Mouse (Mus musculus): Measurements from ENCODE around the gene Lsamp. TPM values are rescaled to one million over a fixed set of nuclear protein-coding genes. Genes with fewer than 3 reads are reported as not detected.

Lsamp gene
- polyA plus RNA-seq, 1 experiment from 2014 or later = 4.0 TPM

GRCm38 (mm10) chr16:40075556-40075955 lies 91.4 kb downstream of the Lsamp start:
- no peak overlapping the region for H3K4me3 ChIP-seq (replicated peaks)
- WGBS = 57% methylated on average over 2 of the region's 2 CpGs
- no peaks in the 10 kb centered on the region for H3K36me3 ChIP-seq
- H3K4me2 ChIP-seq (replicated peaks) = no peak overlapping the region
- no peaks in the 10 kb centered on the region for H3K27me3 ChIP-seq (replicated peaks)
- no peak overlapping the region for H3K27ac ChIP-seq
- no peak overlapping the region for H3K9ac ChIP-seq
- no peak for ATAC-seq
- no peaks in the 10 kb centered on the region for H3K4me1 ChIP-seq (replicated peaks)
- H3K9me3 ChIP-seq = no peaks in the 10 kb centered on the region

DNA sequence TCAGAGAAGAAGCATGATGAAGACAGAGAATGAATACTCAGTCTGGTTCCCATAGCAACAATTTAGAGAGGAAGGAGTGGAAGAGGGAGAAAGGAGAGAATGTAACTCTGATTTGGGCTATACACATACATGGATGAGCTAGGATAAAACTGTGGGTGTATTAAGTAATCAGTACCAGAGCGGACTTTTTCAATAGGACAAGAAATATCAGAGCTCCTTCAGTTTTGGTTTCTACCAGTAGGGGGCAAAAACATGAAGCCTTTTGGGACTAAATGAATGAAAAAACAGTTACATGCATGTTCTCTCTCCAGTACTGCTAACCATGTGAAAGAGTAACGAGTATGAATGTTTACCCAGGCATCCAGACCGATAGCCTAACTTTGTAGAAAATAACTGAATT lies 96.1 kb downstream of the Lsamp start:
- H3K27me3 ChIP-seq (replicated peaks) = no peaks in the 10 kb centered on the region

GRCm38 (mm10) chr16:40104329-40104728 lies 120.2 kb downstream of the Lsamp start:
- H3K9me3 ChIP-seq = no peaks in the 10 kb centered on the region
- H3K27ac ChIP-seq = no peak overlapping the region
- H3K9ac ChIP-seq = no peak overlapping the region
- 62% methylated on average over 4 of the region's 4 CpGs for WGBS
- no peaks in the 10 kb centered on the region for H3K4me1 ChIP-seq (replicated peaks)
- no peak for ATAC-seq
- no peaks in the 10 kb centered on the region for H3K27me3 ChIP-seq (replicated peaks)
- H3K4me2 ChIP-seq (replicated peaks) = no peak overlapping the region
- no peak overlapping the region for H3K4me3 ChIP-seq (replicated peaks)
- no peaks in the 10 kb centered on the region for H3K36me3 ChIP-seq

More for the DNA sequence above, 96.1 kb downstream of the Lsamp start:
- 79% methylated on average over 3 of the region's 3 CpGs for WGBS
- Histone ChIP-seq H3K27ac (no peak overlapping the region), H3K9me3 (no peaks in the 10 kb centered on the region), H3K9ac (no peak overlapping the region), H3K4me3 (replicated peaks) (no peak overlapping the region), H3K4me1 (replicated peaks) (no peaks in the 10 kb centered on the region), H3K36me3 (no peaks in the 10 kb centered on the region), H3K4me2 (replicated peaks) (no peak overlapping the region)
- no peak for ATAC-seq

- H3K27me3 ChIP-seq (replicated peaks) = no peaks in the 10 kb centered on the region
- H3K9ac ChIP-seq = no peak overlapping the region
- ATAC-seq = no peak
- no peak overlapping the region for H3K27ac ChIP-seq
- H3K4me2 ChIP-seq (replicated peaks) = no peak overlapping the region
- WGBS = 63% methylated on average over 1 of the region's 1 CpGs
- no peaks in the 10 kb centered on the region for H3K4me1 ChIP-seq (replicated peaks)
- no peaks in the 10 kb centered on the region for H3K9me3 ChIP-seq
- no peak overlapping the region for H3K4me3 ChIP-seq (replicated peaks)
- H3K36me3 ChIP-seq = no peaks in the 10 kb centered on the region
These were observed 198.8 kb downstream of the Lsamp start for GRCm38 (mm10) chr16:40182918-40183317.

DNA sequence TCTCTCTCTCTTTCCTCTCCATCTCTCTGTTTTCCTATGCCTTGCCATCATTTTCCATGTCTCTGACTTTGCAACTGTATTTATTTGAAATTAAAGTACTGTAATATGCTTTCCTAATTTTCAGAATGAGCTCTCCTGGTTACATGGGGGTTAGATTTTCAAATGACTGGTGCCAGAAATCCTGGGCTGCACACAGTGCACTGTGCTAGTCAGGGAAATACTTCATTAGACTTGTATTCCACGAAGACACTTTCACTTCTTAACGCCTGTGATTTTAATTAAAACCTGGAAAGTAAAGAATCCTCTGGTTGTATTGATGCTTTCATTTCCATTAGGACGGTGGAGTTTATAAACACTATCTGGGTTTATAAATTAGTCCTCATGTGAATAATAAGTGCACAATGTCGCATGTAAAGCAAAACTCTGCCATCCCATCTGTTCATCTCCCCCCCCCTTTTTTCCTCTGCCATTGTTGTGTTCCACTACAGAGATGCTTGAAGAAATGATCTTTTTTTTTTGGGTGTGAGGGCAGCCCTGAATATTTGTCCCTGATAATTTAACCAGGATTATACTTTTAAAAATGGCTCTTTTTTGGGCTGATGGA lies 203.9 kb downstream of the Lsamp start:
- ATAC-seq = no peak
- no peaks in the 10 kb centered on the region for H3K36me3 ChIP-seq
- H3K4me3 ChIP-seq (replicated peaks) = no peak overlapping the region
- H3K27ac ChIP-seq = no peak overlapping the region
- no peaks in the 10 kb centered on the region for H3K9me3 ChIP-seq
- H3K9ac ChIP-seq = no peak overlapping the region
- 67% methylated on average over 4 of the region's 4 CpGs for WGBS
- H3K4me2 ChIP-seq (replicated peaks) = no peak overlapping the region
- H3K4me1 ChIP-seq (replicated peaks) = no peaks in the 10 kb centered on the region
- H3K27me3 ChIP-seq (replicated peaks) = no peaks in the 10 kb centered on the region

DNA sequence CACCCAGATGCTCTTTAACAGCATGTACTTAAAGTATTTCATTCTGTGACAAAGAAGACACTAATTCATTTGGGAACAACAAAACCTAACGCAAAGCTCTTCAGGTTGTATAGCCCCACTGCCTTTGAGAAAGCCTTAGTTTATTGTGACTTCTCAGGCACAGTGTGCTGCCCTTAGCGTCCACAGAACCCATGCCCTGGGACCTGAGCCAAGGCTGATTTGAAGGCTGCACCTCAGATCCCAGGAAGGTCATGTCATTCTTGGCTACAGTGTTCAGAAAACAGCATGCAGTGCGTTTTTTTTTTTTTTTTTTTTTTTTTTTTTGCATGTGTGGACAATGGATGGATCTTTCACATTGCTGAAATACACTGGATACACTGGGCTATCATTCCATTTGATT lies 210.2 kb downstream of the Lsamp start:
- H3K9me3 ChIP-seq = no peaks in the 10 kb centered on the region
- H3K4me3 ChIP-seq (replicated peaks) = no peak overlapping the region
- ATAC-seq = no peak
- no peak overlapping the region for H3K4me2 ChIP-seq (replicated peaks)
- no peaks in the 10 kb centered on the region for H3K36me3 ChIP-seq
- H3K9ac ChIP-seq = no peak overlapping the region
- WGBS = 59% methylated on average over 3 of the region's 3 CpGs
- H3K27me3 ChIP-seq (replicated peaks) = no peaks in the 10 kb centered on the region
- H3K27ac ChIP-seq = no peak overlapping the region
- H3K4me1 ChIP-seq (replicated peaks) = no peaks in the 10 kb centered on the region

GRCm38 (mm10) chr16:40194839-40195238 lies 210.7 kb downstream of the Lsamp start:
- Histone ChIP-seq H3K4me3 (replicated peaks) (no peak overlapping the region), H3K9me3 (no peaks in the 10 kb centered on the region), H3K27ac (no peak overlapping the region), H3K4me1 (replicated peaks) (no peaks in the 10 kb centered on the region), H3K36me3 (no peaks in the 10 kb centered on the region), H3K27me3 (replicated peaks) (no peaks in the 10 kb centered on the region), H3K4me2 (replicated peaks) (no peak overlapping the region), H3K9ac (no peak overlapping the region)
- no peak for ATAC-seq
- WGBS = 58% methylated on average over 2 of the region's 2 CpGs

DNA sequence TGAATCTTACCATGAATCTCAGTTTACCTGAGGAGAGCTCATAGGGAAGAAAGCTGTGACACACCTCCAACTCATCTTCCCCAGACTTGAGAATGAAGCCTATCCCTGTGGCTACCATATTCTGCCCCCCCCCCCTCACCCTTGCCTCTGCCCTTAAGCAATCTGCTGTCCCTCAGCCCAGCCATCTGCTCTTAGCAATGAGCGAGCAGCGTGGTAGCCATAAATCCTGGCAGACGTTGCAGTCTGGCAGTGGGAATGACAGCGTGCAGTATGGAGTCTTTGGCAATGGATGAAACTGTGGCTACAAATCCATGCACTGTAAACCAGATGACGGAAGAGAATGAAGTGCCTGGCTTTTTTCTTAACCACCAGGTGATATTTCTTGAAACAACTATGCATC lies 244.5 kb downstream of the Lsamp start:
- Histone ChIP-seq H3K27me3 (replicated peaks) (no peaks in the 10 kb centered on the region), H3K4me2 (replicated peaks) (no peak overlapping the region), H3K4me3 (replicated peaks) (no peak overlapping the region), H3K27ac (no peak overlapping the region), H3K36me3 (no peaks in the 10 kb centered on the region), H3K9me3 (no peaks in the 10 kb centered on the region), H3K4me1 (replicated peaks) (no peaks in the 10 kb centered on the region), H3K9ac (no peak overlapping the region)
- 29% methylated on average over 5 of the region's 5 CpGs for WGBS
- ATAC-seq = no peak; the same call in 1 of the 2 replicates

- H3K27ac ChIP-seq = no peak overlapping the region
- no peak overlapping the region for H3K4me2 ChIP-seq (replicated peaks)
- H3K27me3 ChIP-seq (replicated peaks) = no peaks in the 10 kb centered on the region
- no peak overlapping the region for H3K4me3 ChIP-seq (replicated peaks)
- ATAC-seq = no peak
- no peaks in the 10 kb centered on the region for H3K4me1 ChIP-seq (replicated peaks)
- no peaks in the 10 kb centered on the region for H3K9me3 ChIP-seq
- H3K9ac ChIP-seq = no peak overlapping the region
- no peaks in the 10 kb centered on the region for H3K36me3 ChIP-seq
- 67% methylated on average over 2 of the region's 2 CpGs for WGBS
These were observed 248.9 kb downstream of the Lsamp start for GRCm38 (mm10) chr16:40233066-40233465.

GRCm38 (mm10) chr16:40234151-40234895 lies 250.2 kb downstream of the Lsamp start:
- Histone ChIP-seq H3K27ac (no peak overlapping the region), H3K9ac (no peak overlapping the region), H3K4me2 (replicated peaks) (no peak overlapping the region), H3K4me1 (replicated peaks) (no peaks in the 10 kb centered on the region), H3K36me3 (no peaks in the 10 kb centered on the region), H3K4me3 (replicated peaks) (no peak overlapping the region), H3K27me3 (replicated peaks) (no peaks in the 10 kb centered on the region), H3K9me3 (no peaks in the 10 kb centered on the region)
- 76% methylated on average over 13 of the region's 13 CpGs for WGBS
- ATAC-seq = no peak

DNA sequence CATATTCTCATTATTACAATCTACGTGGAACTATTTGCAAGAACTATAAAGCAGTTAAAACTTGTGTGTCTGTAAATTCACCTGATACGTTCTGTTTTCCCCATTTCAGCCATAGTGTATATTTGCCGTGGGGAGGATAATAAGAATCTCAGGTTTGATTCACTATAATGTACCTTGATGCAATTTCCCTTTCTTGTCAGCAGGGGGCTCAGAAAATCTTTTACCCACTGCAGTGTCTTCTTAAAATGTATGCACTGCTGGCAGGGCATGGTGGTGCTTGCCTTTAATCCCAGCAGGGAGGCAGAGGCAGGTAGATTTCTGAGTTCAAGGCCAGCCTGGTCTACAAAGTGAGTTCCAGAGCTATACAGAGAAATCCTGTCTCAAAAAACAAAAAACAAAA lies 287.7 kb downstream of the Lsamp start:
- Histone ChIP-seq H3K27me3 (replicated peaks) (no peaks in the 10 kb centered on the region), H3K4me1 (replicated peaks) (no peaks in the 10 kb centered on the region), H3K9me3 (no peaks in the 10 kb centered on the region), H3K4me3 (replicated peaks) (no peak overlapping the region), H3K9ac (no peak overlapping the region), H3K36me3 (no peaks in the 10 kb centered on the region), H3K27ac (no peak overlapping the region), H3K4me2 (replicated peaks) (no peak overlapping the region)
- WGBS = 77% methylated on average over 3 of the region's 3 CpGs
- ATAC-seq = no peak

DNA sequence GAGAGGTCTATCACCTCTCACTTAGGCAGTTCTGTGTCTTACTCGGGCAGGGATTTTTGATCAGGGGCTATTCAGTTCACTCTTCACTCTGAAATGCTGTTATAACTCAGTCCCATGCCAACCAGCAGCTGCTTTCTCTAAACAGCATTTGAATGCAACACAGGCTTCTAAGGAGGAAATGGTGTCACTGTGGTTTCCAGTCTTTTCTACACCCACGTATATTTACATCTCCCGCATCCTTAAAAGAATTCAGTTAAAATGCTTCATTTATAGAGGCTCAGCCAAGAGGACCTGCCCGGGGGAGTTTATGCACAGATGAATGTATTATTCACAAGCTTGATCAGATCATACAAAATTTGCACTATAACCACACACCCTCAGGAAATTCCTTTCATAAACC lies 306.0 kb downstream of the Lsamp start:
- no peak for ATAC-seq
- Histone ChIP-seq H3K4me1 (replicated peaks) (no peaks in the 10 kb centered on the region), H3K9me3 (no peaks in the 10 kb centered on the region), H3K4me3 (replicated peaks) (no peak overlapping the region), H3K27me3 (replicated peaks) (no peaks in the 10 kb centered on the region), H3K27ac (no peak overlapping the region), H3K4me2 (replicated peaks) (no peak overlapping the region), H3K9ac (no peak overlapping the region), H3K36me3 (no peaks in the 10 kb centered on the region)
- 66% methylated on average over 4 of the region's 4 CpGs for WGBS

- no peak for ATAC-seq
These were observed 310.2 kb downstream of the Lsamp start for GRCm38 (mm10) chr16:40294296-40294882.

More at GRCm38 (mm10) chr16:40294296-40294882, 310.2 kb downstream of the Lsamp start:
- 75% methylated on average over 4 of the region's 4 CpGs for WGBS
- no peaks in the 10 kb centered on the region for H3K36me3 ChIP-seq
- no peak overlapping the region for H3K4me3 ChIP-seq (replicated peaks)
- H3K9me3 ChIP-seq = no peaks in the 10 kb centered on the region
- no peak overlapping the region for H3K4me2 ChIP-seq (replicated peaks)
- no peaks in the 10 kb centered on the region for H3K27me3 ChIP-seq (replicated peaks)
- no peak overlapping the region for H3K9ac ChIP-seq
- H3K27ac ChIP-seq = no peak overlapping the region
- no peaks in the 10 kb centered on the region for H3K4me1 ChIP-seq (replicated peaks)

All from intestine, embryonic 15.5 days (tissue).